Mouse (Mus musculus) midbrain, embryonic 10.5 days (tissue): ENCODE measurements around the gene Snorc. TPM values are rescaled to one million over a fixed set of nuclear protein-coding genes. Genes with fewer than 3 reads are reported as not detected.
"Not testable (repeated sequence)": the region's sequence is repeated elsewhere in the genome, so short reads cannot be mapped to it uniquely, and the experiment has no call there.

Experiments
- DNase-seq: peaks from one replicate; pipeline ENCODE4 v3.0.0-alpha.2; 2017; ENCODE audit warnings: low spot score
- H3K27ac ChIP-seq: fragments of 300-500 bp; sonication (generic); replicated peaks from 2 replicates; pipeline ENCODE4 v1.5.1; 2016; ENCODE audit warnings: mild to moderate bottlenecking
- H3K27me3 ChIP-seq: fragments of 300-500 bp; sonication (generic); 2 replicates; pipeline ENCODE4 v1.6.1; 2016; ENCODE audit warnings: low read depth, mild to moderate bottlenecking; ENCODE audit not compliant: poor library complexity, severe bottlenecking
- H3K36me3 ChIP-seq: fragments of 300-500 bp; sonication (generic); 2 replicates; pipeline ENCODE4 v1.6.1; 2016; ENCODE audit warnings: mild to moderate bottlenecking, moderate library complexity
- H3K4me1 ChIP-seq: fragments of 300-500 bp; sonication (generic); 2 replicates; pipeline ENCODE4 v1.6.1; 2016
- H3K4me3 ChIP-seq: fragments of 300-500 bp; sonication (generic); 2 replicates; pipeline ENCODE4 v1.5.1; 2016; ENCODE audit warnings: mild to moderate bottlenecking, moderate library complexity
- H3K9me3 ChIP-seq: fragments of 300-500 bp; sonication (generic); replicated peaks from 2 replicates; pipeline ENCODE4 v1.6.1; 2016; ENCODE audit warnings: mild to moderate bottlenecking
- WGBS: fragments of 180-500 bp; shearing (Covaris S2); methylation state at CpG from one replicate; pipeline ENCODE4 v1.1.7; 2016; 5-methylcytosine and 5-hydroxymethylcytosine counted together
- polyA plus RNA-seq: library from polyadenylated mRNA; unstranded; fragments of >200 nt; fragmentation: Nextera tagmentation; extraction: Ambion mirVana; gene quantifications from 2 replicates; pipeline ENCODE4 v1.2.1, GENCODE M21; 2016

Gene Snorc
- polyA plus RNA-seq: not detected in 2 replicates

DNA sequence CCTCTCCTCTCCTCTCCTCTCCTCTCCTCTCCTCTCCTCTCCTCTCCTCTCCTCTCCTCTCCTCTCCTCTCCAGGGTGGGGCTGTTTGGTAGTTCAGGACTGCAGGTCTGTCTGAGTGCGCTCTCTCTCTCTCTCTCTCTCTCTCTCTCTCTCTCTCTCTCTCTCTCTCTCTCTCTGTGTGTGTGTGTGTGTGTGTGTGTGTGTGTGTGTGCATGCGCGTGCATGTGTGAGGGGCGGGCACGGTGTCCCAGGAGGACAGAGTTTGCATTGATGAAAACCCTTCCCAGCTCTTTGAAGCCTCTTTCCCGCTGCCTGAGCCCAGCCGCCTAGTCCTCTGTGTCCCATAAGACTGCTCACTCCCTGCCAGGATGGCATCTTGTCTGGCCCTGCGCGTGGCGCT is at the start of gene Snorc:
TSS of gene Snorc (plus strand) at position 301 of the 400 bp plus-strand sequence.
- DNase-seq, H3K36me3 ChIP-seq, H3K27ac ChIP-seq, H3K9me3 ChIP-seq, H3K4me3 ChIP-seq, H3K4me1 ChIP-seq: not testable (repeated sequence)
- H3K27me3 ChIP-seq: peaks cover 13% of the 10 kb centered on the region
- WGBS: 43% methylated on average over 9 of the region's 10 CpGs

DNA sequence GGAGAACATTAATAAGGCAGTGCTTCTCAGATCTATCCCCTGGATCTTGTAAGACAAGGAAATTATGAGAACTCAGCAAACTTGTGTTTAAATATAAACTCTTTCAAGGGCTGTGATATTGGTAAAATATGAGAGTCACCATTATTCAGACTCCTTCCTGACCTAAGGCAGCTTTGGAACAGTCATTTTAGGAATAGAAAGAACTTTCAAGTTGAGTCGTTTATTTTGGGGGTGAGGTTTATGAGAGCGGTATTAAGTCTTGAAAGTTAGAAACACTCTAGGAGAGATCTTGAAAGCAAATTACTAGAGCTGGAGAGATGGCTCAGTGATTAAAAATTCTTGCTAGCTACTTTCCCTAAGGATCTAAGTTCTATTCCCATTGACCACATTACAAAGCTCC is 34.9 kb upstream of the Snorc start:
- Histone ChIP-seq H3K36me3 (peaks cover 93% of the 10 kb centered on the region), H3K9me3 (no peaks in the 10 kb centered on the region), H3K27ac (no peak overlapping the region), H3K27me3 (no peaks in the 10 kb centered on the region), H3K4me3 (no peak overlapping the region), H3K4me1 (no peaks in the 10 kb centered on the region)
- 92% methylated on average over 2 of the region's 2 CpGs for WGBS
- no peak for DNase-seq

DNA sequence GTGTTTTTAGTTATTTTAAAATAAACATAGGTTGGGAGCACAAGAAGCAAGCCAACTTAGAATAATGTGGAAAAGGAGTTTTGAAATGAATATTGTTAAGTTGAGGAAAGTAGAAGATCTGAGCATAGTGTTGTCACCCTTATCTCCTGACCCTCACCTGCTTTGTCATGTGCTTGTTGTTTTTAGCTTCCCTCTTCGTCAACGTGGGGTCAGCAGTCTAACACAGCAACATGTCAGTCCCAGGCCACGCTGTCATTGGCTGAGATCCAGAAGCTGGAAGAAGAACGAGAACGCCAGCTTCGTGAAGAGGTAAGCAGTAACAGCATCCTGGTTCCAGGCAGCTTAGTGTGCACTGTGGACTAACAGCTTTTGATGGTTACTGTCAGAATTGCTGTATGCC is 33.5 kb upstream of the Snorc start:
- 92% methylated on average over 6 of the region's 6 CpGs for WGBS
- no peaks in the 10 kb centered on the region for H3K27me3 ChIP-seq
- peaks cover 93% of the 10 kb centered on the region for H3K36me3 ChIP-seq
- no peak overlapping the region for H3K27ac ChIP-seq
- H3K4me3 ChIP-seq: no peak overlapping the region
- no peaks in the 10 kb centered on the region for H3K4me1 ChIP-seq
- H3K9me3 ChIP-seq: no peaks in the 10 kb centered on the region
- no peak for DNase-seq

DNA sequence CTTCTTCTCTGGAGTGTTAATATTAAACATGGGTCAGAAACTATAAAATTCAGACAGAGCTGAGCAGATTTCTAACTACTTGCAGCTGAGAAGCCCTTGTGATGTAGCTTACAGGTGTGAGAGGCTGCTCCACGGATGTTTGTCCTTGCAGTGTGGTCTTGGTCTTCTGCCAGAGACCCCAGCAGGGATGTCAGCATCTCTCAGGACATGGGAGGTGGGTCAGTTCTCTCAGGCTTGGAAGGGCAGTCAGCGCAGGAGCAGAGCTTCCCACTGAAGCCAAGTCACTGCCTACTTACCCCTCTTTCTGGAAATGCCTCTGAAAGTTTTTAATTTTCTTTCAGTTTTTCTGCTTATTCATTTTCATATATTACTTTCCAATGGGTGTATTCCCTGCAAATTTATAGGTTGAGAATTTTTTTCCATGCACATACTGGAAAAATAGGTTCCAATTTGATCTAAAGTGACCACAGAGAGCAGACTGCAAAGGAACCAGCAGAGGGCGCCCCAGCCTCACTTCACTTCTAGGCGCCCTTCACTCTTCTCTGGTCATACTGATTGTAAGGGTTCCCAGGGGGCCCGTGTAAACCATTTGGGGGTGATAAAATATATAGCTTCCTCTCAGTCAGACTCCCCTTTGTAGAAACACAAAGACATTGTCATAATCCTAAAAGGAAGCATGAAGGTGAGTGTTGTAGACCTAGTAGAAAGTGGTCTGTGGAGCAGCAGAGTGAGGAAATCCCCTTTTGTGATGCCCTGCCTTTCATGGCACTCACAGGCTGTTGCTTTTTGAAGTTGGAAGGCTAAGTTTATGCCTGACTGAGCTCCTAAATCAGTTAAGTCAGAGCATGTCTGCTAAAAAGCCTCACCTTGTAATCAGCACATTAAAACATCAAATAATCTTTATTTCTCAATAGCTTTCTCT is 22.6 kb upstream of the Snorc start:
- Histone ChIP-seq H3K4me3 (no peak overlapping the region), H3K4me1 (no peaks in the 10 kb centered on the region), H3K27me3 (no peaks in the 10 kb centered on the region), H3K36me3 (peaks cover 79% of the 10 kb centered on the region), H3K27ac (no peak overlapping the region), H3K9me3 (no peaks in the 10 kb centered on the region)
- peak; percentile 49 for DNase-seq
- 50% methylated on average over 5 of the region's 5 CpGs for WGBS

DNA sequence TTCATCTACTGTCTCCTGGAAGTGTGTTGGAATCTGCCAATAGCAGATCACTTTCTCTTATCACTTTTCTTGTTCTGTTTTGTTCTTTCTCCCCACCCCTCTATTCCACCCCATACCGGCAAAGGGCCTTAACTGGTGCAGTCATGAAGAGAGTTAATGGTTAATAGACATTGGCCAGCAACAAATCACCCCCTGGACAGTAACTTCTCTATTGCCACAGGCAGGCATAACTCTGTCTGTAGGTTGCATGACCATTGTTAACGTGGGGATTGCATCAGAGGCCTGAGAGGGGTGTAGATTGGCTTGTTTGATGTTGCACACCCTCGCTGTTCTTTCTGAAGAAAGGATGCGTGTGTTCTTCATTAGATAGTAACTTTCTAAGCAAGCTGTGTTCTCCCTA is 20.6 kb upstream of the Snorc start:
- Histone ChIP-seq H3K4me1 (no peaks in the 10 kb centered on the region), H3K9me3 (no peaks in the 10 kb centered on the region), H3K4me3 (no peak overlapping the region), H3K27me3 (no peaks in the 10 kb centered on the region), H3K36me3 (peaks cover 59% of the 10 kb centered on the region), H3K27ac (no peak overlapping the region)
- DNase-seq: no peak
- WGBS: 89% methylated on average over 4 of the region's 4 CpGs

DNA sequence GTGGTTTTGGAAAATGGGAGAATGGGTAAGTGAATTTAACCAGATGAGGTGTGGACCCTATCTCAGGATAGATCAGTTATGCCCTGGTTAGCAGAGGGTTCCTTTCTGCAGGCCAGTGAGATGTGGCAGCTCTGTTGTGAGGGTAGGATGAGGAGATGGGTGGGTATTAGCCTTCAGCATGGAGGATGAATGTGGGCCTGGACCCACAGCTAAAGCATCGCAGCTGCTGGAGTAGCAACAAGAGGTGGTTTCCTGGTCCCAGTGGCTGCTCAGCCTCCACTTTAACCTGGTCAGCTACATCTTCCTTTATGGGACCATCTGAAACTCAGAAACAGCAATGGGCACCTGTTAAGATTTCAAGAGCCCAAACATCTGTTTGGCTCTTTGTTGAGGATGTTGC is 13.6 kb upstream of the Snorc start:
- Histone ChIP-seq H3K4me1 (no peaks in the 10 kb centered on the region), H3K27ac (no peak overlapping the region), H3K9me3 (peaks cover 6% of the 10 kb centered on the region; the same call in 1 of the 2 replicates), H3K27me3 (no peaks in the 10 kb centered on the region), H3K4me3 (no peak overlapping the region), H3K36me3 (no peaks in the 10 kb centered on the region)
- 100% methylated on average over 1 of the region's 1 CpGs for WGBS
- no peak for DNase-seq

DNA sequence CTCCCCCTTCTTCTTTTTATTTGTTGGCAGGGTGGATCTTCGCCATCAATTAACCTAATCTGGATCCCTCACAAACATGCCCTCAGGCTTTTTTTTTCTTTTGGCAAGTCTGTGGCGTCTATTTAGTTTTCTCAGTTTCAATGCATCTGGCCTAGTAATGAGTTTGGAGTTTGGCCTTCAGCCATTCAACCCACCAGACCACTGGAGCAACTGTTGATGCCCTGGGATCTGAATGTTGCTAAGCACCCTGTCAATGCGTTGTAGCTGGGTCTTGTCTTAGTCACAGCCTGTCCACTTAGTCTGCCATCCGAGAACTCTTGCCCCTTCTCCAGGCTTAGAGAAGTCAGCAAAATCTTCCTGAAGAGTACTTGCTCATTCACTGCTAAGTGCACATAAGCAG is 12.0 kb upstream of the Snorc start:
- no peaks in the 10 kb centered on the region for H3K4me1 ChIP-seq
- no peak overlapping the region for H3K4me3 ChIP-seq
- no peaks in the 10 kb centered on the region for H3K27me3 ChIP-seq
- WGBS: 95% methylated on average over 4 of the region's 4 CpGs
- no peak overlapping the region for H3K27ac ChIP-seq
- H3K9me3 ChIP-seq: peaks cover 6% of the 10 kb centered on the region; the same call in 1 of the 2 replicates
- no peaks in the 10 kb centered on the region for H3K36me3 ChIP-seq
- no peak for DNase-seq

DNA sequence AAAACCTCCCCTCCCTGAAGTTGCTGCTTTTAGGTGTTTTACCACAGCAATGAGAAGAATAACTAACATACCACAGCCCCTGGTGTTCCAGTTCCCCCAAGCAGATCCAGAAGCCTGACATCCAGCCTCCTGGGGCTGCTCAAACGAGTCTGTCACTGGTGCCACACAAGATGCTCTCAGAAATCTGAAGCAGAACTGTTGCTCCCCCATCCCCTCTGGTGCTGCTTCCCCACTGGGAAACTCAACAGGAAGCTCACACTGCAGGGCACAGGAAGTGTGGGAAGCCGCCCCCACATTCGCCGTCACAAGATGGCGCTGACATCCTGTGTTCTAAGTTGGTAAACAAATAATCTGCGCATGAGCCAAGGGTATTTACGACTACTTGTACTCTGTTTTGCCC is 10.2 kb upstream of the Snorc start:
- H3K4me3 ChIP-seq, H3K27me3 ChIP-seq, H3K36me3 ChIP-seq, DNase-seq, H3K9me3 ChIP-seq, H3K4me1 ChIP-seq, H3K27ac ChIP-seq: not testable (repeated sequence)
- 97% methylated on average over 7 of the region's 7 CpGs for WGBS

DNA sequence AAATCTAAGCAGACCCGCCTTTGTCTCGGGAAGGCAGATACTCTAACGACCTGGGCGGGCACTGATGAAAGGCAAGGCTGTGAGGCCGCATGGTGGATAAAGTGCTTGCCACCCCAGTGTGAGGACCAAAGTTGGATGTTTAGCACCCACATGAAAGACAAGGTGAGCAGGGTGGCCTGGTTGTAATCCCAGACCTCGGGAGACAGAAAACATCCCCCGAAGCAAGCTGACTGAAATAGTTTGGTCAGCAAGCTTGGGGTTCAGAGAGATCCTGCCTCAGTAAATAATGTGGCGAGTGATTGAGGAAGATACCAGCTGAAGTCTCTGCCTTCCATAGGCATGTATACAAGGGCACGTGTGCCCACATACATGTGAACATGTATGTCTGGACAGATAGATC is 2.6 kb upstream of the Snorc start:
- Histone ChIP-seq H3K36me3 (no peaks in the 10 kb centered on the region), H3K4me1 (no peaks in the 10 kb centered on the region), H3K4me3 (no peak overlapping the region), H3K9me3 (no peaks in the 10 kb centered on the region), H3K27ac (no peak overlapping the region), H3K27me3 (no peaks in the 10 kb centered on the region)
- 88% methylated on average over 9 of the region's 9 CpGs for WGBS
- no peak for DNase-seq

DNA sequence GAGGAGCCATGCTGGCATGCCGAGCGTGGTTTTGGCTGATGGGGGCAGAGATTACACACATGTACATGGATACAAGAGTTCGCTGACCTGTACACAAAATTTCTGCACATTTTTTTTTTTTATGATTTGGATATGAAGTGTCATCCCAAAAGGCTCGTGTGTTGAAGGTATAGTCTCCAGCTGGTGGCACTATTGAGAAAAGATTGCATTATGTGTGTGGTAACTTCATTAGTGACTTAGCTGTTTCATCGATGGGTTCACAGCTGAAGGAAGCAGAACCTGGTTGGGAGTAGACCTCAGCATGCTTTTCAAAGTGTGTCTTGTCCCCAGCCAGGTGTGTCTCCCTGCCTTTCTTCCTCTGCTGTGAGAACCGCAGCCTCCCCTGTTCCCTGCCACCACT is 1.8 kb upstream of the Snorc start:
- Histone ChIP-seq H3K27ac (no peak overlapping the region), H3K4me3 (no peak overlapping the region), H3K4me1 (no peaks in the 10 kb centered on the region), H3K9me3 (no peaks in the 10 kb centered on the region), H3K36me3 (no peaks in the 10 kb centered on the region), H3K27me3 (no peaks in the 10 kb centered on the region)
- no peak for DNase-seq
- WGBS: 80% methylated on average over 6 of the region's 6 CpGs

DNA sequence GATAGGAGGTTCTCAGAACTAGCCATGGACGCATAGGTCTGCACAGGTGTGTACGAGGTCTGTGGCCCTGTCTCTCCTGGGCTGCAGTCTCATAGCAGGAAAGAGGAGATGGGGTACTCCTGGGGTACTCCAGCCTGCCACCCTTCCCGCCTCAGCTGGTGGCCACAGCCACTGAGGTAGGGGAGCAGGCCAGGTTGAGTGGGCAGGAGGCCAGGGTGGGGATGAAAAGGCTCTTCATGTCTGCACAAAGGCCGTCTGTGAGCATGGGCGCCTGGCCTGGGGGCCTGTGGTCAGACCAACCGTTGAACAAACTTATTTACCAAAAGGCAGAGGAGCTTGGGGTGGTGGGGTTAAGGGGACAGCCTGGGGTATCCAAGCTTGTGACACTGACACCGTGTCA is 1.8 kb downstream of the Snorc start:
- H3K27ac ChIP-seq: no peak overlapping the region
- 90% methylated on average over 7 of the region's 7 CpGs for WGBS
- H3K9me3 ChIP-seq: no peaks in the 10 kb centered on the region
- no peak overlapping the region for H3K4me3 ChIP-seq
- H3K36me3 ChIP-seq: no peaks in the 10 kb centered on the region
- peaks cover 32% of the 10 kb centered on the region for H3K27me3 ChIP-seq
- H3K4me1 ChIP-seq: peaks cover 11% of the 10 kb centered on the region
- no peak for DNase-seq

DNA sequence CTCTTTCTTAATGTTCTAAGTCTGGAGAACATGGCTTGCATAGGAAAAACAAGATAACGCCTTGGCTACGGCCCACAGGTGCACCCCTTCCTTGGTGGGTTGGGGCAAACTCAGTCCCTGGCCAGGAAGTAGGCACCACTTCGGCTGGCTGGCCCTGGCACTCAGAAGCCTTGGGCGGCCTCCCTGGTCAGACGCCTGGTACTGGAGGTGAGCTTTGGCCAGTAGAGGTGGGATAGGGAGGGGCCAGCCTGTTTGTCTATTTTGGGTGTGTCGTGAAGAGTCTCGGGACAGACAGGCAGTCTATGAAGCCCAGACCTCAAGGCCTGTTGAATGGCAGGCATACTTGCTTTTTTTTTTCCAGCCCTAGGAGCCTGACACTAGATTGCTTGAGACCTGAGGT is 2.5 kb downstream of the Snorc start:
- no peak overlapping the region for H3K4me3 ChIP-seq
- H3K4me1 ChIP-seq: peaks cover 11% of the 10 kb centered on the region
- H3K9me3 ChIP-seq: no peaks in the 10 kb centered on the region
- 88% methylated on average over 7 of the region's 7 CpGs for WGBS
- H3K36me3 ChIP-seq: no peaks in the 10 kb centered on the region
- no peak overlapping the region for H3K27ac ChIP-seq
- H3K27me3 ChIP-seq: peaks cover 39% of the 10 kb centered on the region
- DNase-seq: no peak

DNA sequence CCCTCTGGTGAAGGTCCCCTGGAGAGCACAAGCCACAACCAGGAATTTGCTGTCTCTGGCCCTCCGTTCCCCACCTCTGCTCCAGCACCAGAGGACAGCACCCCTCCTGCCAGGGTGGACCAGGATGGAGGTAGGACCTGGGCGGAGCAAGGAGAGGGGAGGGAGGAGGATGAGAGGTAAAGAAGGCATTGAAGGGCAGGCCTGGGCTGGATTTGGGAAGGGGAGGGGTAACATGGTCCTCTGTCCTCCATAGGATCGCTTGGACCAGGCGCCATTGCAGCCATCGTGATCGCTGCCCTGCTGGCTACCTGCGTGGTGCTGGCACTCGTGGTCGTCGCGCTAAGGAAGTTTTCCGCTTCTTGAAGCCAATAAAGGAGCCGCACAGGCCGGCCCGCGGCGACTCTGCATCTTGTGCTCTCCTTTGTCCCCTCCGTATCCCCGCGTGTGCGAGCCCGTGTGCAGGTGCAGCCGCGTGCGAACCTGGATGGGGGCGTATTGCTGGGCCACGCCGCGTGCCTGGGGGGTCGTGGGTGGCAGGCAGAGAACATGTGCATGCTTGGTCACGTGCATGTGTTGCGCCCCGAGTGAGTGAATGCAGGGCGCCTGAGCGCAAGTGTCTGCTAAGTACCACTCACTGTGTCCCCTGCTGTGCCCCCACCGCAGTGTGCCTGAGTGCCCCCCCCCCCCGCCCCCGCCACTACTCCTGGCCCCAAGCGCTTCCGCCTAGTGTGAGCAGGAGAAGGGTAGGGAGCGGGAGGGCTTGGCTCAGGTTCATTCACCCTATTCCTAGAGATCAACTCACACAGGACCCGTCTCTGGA is 5.2 kb downstream of the Snorc start:
- H3K36me3 ChIP-seq: no peaks in the 10 kb centered on the region
- peak overlapping the region; percentile 81 for H3K27ac ChIP-seq
- peak overlapping the region; percentile 59 for H3K4me3 ChIP-seq
- H3K27me3 ChIP-seq: peaks cover 41% of the 10 kb centered on the region
- no peaks in the 10 kb centered on the region for H3K9me3 ChIP-seq
- DNase-seq: peak; percentile 39
- peaks cover 14% of the 10 kb centered on the region for H3K4me1 ChIP-seq
- WGBS: 4% methylated on average over 38 of the region's 42 CpGs
